Mouse (Mus musculus) liver, embryonic 14 days (tissue): Measurements from ENCODE around the gene Olfr839-ps1. TPM values are rescaled to one million over a fixed set of nuclear protein-coding genes. Genes with fewer than 3 reads are reported as not detected.

Experiments used
- polyA plus RNA-seq: library from polyadenylated mRNA; depleted of rRNA; stranded (reverse); fragments of >200 nt; gene quantifications from 2 replicates; pipeline ENCODE4 v1.2.3, GENCODE M21; 2012; rRNA removed

The Olfr839-ps1 gene
- polyA plus RNA-seq: not detected in 2 replicates

GRCm38 (mm10) chr9:19177212-19177611, at the start of gene Olfr839-ps1:
TSS of gene Olfr839-ps1 (minus strand) at chr9:19177312.

GRCm38 (mm10) chr9:19136017-19136416, 41.1 kb downstream of the Olfr839-ps1 start, which contains the start of gene Olfr837:
TSS of gene Olfr837 (plus strand) at chr9:19136317.

GRCm38 (mm10) chr9:19120082-19120481, 57.0 kb downstream of the Olfr839-ps1 start, which contains the start of gene Olfr836:
TSS of gene Olfr836 (plus strand) at chr9:19120382.

Other genes with a start within 250 kb of the Olfr839-ps1 start
- not detected in 2 replicates for gene Olfr832, start 240.2 kb downstream of the Olfr839-ps1 start, polyA plus RNA-seq
- gene Olfr834, start 189.3 kb downstream of the Olfr839-ps1 start, polyA plus RNA-seq: not detected in 2 replicates
- not detected in 2 replicates for gene Olfr835, start 144.6 kb downstream of the Olfr839-ps1 start, polyA plus RNA-seq
- not detected in 2 replicates for gene Olfr836, start 56.9 kb downstream of the Olfr839-ps1 start, polyA plus RNA-seq
- gene Olfr837, start 41.0 kb downstream of the Olfr839-ps1 start, polyA plus RNA-seq: not detected in 2 replicates
- gene Olfr843, start 74.7 kb upstream of the Olfr839-ps1 start, polyA plus RNA-seq: not detected in 2 replicates
- not detected in 2 replicates for gene Olfr844, start 139.0 kb upstream of the Olfr839-ps1 start, polyA plus RNA-seq
- not detected in 2 replicates for gene Olfr845, start 159.1 kb upstream of the Olfr839-ps1 start, polyA plus RNA-seq
- not detected in 2 replicates for gene Olfr846, start 186.7 kb upstream of the Olfr839-ps1 start, polyA plus RNA-seq
- gene Olfr847, start 201.4 kb upstream of the Olfr839-ps1 start, polyA plus RNA-seq: not detected in 2 replicates